Mouse (Mus musculus) G1E-ER4 (cell line): ENCODE measurements around the gene Bad. TPM values are rescaled to one million over a fixed set of nuclear protein-coding genes. Genes with fewer than 3 reads are reported as not detected.

Experiments used
- GATA1 ChIP-seq: IDR thresholded peaks from one replicate; pipeline ENCODE4 v1.8.0; 2012; ENCODE audit warnings: low read length, inconsistent platforms
- polyA plus RNA-seq: library from polyadenylated mRNA; stranded (reverse); fragments of >175 nt; gene quantifications from 2 replicates; pipeline ENCODE4 v1.2.3, GENCODE M21; 2012

Gene Bad
- polyA plus RNA-seq, 1 experiment = 90.9 TPM

GRCm38 (mm10) chr19:6980381-6981093 lies 38.9 kb downstream of the Bad start, which contains the start of gene Fkbp2:
TSS of gene Fkbp2 (minus strand) at chr19:6980501.
- TF ChIP-seq GATA1 = no peak

GRCm38 (mm10) chr19:6981465-6981864 lies 39.8 kb downstream of the Bad start:
- no peak for TF ChIP-seq GATA1

- TF ChIP-seq GATA1 = no peak
Measured at GRCm38 (mm10) chr19:6983621-6984020, 42.0 kb downstream of the Bad start.

GRCm38 (mm10) chr19:6985300-6985699 lies 43.6 kb downstream of the Bad start:
- no peak for TF ChIP-seq GATA1

- TF ChIP-seq GATA1 = no peak
Measured at GRCm38 (mm10) chr19:6985951-6986708, 44.5 kb downstream of the Bad start.

GRCm38 (mm10) chr19:6987061-6987903 lies 45.6 kb downstream of the Bad start, which contains the start of gene Vegfb:
TSS of gene Vegfb (minus strand) at chr19:6987651.
- TF ChIP-seq GATA1 = no peak

- TF ChIP-seq GATA1 = no peak
Measured at GRCm38 (mm10) chr19:6987904-6988285, 46.2 kb downstream of the Bad start.

GRCm38 (mm10) chr19:6989251-6989650 lies 47.6 kb downstream of the Bad start:
- TF ChIP-seq GATA1 = no peak

- no peak for TF ChIP-seq GATA1
Measured at GRCm38 (mm10) chr19:6990712-6991111, 49.1 kb downstream of the Bad start.

- no peak for TF ChIP-seq GATA1
Measured at GRCm38 (mm10) chr19:6992011-6992858, 50.6 kb downstream of the Bad start, which contains the start of gene Dnajc4. TSS of gene Dnajc4 (minus strand) at chr19:6992572.

GRCm38 (mm10) chr19:6993011-6993770 lies 51.5 kb downstream of the Bad start:
- TF ChIP-seq GATA1 = no peak

- no peak for TF ChIP-seq GATA1
Measured at GRCm38 (mm10) chr19:6994002-6994401, 52.3 kb downstream of the Bad start.

- TF ChIP-seq GATA1 = no peak
Measured at GRCm38 (mm10) chr19:6994489-6994888, 52.8 kb downstream of the Bad start.
